9 mouse cellular contexts compared by ENCODE assay signal in genomic region chr5:125159804-125160405, GRCm38 (mm10). TPM values are rescaled to one million over a fixed set of nuclear protein-coding genes. Genes with fewer than 3 reads are reported as not detected.
DNase-seq lines count a peak whose midpoint lies in the region; ATAC-seq and TF ChIP-seq lines count a peak whose summit lies in the region.
"Had no signal": no experiment of that assay in that cellular context is flagged by ENCODE, and none has a peak within 500 bp of the region (broad histone marks: within the 10 kb centered on the region; RNA-seq: fewer than 3 reads in every experiment).

No protein-coding gene starts in this region.

- DNase-seq in heart, adult 2 months, result no peak
- DNase-seq in heart, postnatal 25 days (ENCODE audit: low spot score), result no peak
- no peak for DNase-seq in forebrain, postnatal 0 days
- no peak for DNase-seq in midbrain, embryonic 14.5 days
- DNase-seq in ovary, postnatal 36 days (ENCODE audit: low spot score), result no peak
- no peak for DNase-seq in ovary, postnatal 14 days (ENCODE audit: low spot score)
- DNase-seq: thymus, adult 18-20 months had no signal

- TF ChIP-seq EP300 in heart, adult 2 months (IDR thresholded peaks at IDR 0.05; ENCODE audit: insufficient read depth, low read depth, low read length), result no peak
- TF ChIP-seq EP300 in ES-Bruce4 (IDR thresholded peaks at IDR 0.05; ENCODE audit: insufficient read depth, low read depth, low read length), result no peak

- intact Hi-C loops in heart, adult 2 months (cut with DNase I), result loop anchor here (2.0 kb wide), 1 partner anchor 19 kb away; no protein-coding TSS in a partner anchor
- intact Hi-C loops in heart, postnatal 25 days (cut with DNase I), result loop anchor here (2.0 kb wide), 1 partner anchor 19 kb away; the partner anchor contains the start of gene Ncor2

- no peaks in the 10 kb centered on the region for H3K27me3 ChIP-seq in heart, adult 2 months (ENCODE audit: control insufficient read depth, insufficient read depth, low read length)
- H3K27me3 ChIP-seq in ES-Bruce4 (ENCODE audit: control insufficient read depth, insufficient read depth, low read length, poor library complexity, severe bottlenecking), result no peaks in the 10 kb centered on the region
- H3K27me3 ChIP-seq in forebrain, postnatal 0 days (ENCODE audit: insufficient read depth, low read length), result no peaks in the 10 kb centered on the region
- H3K27me3 ChIP-seq in midbrain, embryonic 14.5 days (ENCODE audit: control insufficient read depth, insufficient read depth, low read length), result no peaks in the 10 kb centered on the region

- H3K36me3 ChIP-seq in heart, adult 2 months (ENCODE audit: control insufficient read depth, insufficient read depth, low read length), result peaks cover 3% of the 10 kb centered on the region
- no peaks in the 10 kb centered on the region for H3K36me3 ChIP-seq in ES-Bruce4 (ENCODE audit: control insufficient read depth, insufficient read depth, low read length, poor library complexity, severe bottlenecking)
- H3K36me3 ChIP-seq in forebrain, postnatal 0 days (ENCODE audit: insufficient read depth), result no peaks in the 10 kb centered on the region
- no peaks in the 10 kb centered on the region for H3K36me3 ChIP-seq in midbrain, embryonic 14.5 days (ENCODE audit: control insufficient read depth, insufficient read depth, low read length)

- H3K4me1 ChIP-seq in heart, adult 2 months (ENCODE audit: control insufficient read depth, insufficient read depth, low read length), result peaks cover 47% of the 10 kb centered on the region
- peaks cover 30% of the 10 kb centered on the region for H3K4me1 ChIP-seq in ES-Bruce4 (ENCODE audit: control insufficient read depth, insufficient read depth, low read length)
- H3K4me1 ChIP-seq in forebrain, postnatal 0 days (ENCODE audit: insufficient read depth), result peaks cover 64% of the 10 kb centered on the region
- H3K4me1 ChIP-seq in midbrain, embryonic 14.5 days (ENCODE audit: control insufficient read depth, insufficient read depth, low read length), result peaks cover 87% of the 10 kb centered on the region

- no peak for TF ChIP-seq POLR2A in heart, adult 2 months (IDR thresholded peaks at IDR 0.05; ENCODE audit: insufficient read depth, low read depth, low read length)
- TF ChIP-seq POLR2A in ES-Bruce4 (IDR thresholded peaks at IDR 0.05; ENCODE audit: insufficient read depth, low read length), result no peak

- no peak overlapping the region for H3K4me3 ChIP-seq in heart, adult 2 months
- H3K4me3 ChIP-seq in ES-Bruce4 (ENCODE audit: low read depth, low read length), result peak overlapping the region; percentile 7
- no peak overlapping the region for H3K4me3 ChIP-seq in forebrain, postnatal 0 days (ENCODE audit: low read depth, low read length)
- H3K4me3 ChIP-seq in midbrain, embryonic 14.5 days (replicated peaks; ENCODE audit: low read depth, low read length), result no peak overlapping the region

- H3K27ac ChIP-seq in heart, adult 2 months, result peak overlapping the region; percentile 69
- H3K27ac ChIP-seq in ES-Bruce4 (ENCODE audit: insufficient read depth, low read length), result 0 out of 2 replicates have a peak overlapping the region, but pooled peaks have one; percentile 1
- H3K27ac ChIP-seq in forebrain, postnatal 0 days (ENCODE audit: low read depth, low read length), result peak overlapping the region; percentile 76
- peak overlapping the region; percentile 85 for H3K27ac ChIP-seq in midbrain, embryonic 14.5 days (replicated peaks; ENCODE audit: low read depth, low read length)

- H3K9me3 ChIP-seq in ES-Bruce4 (replicated peaks; ENCODE audit: control insufficient read depth, insufficient read depth, low read length, poor library complexity, severe bottlenecking), result no peaks in the 10 kb centered on the region
- no peaks in the 10 kb centered on the region for H3K9me3 ChIP-seq in forebrain, postnatal 0 days (ENCODE audit: low read length)
- no peaks in the 10 kb centered on the region for H3K9me3 ChIP-seq in midbrain, embryonic 14.5 days (ENCODE audit: control insufficient read depth, low read length)

- 65% methylated on average over 14 of the region's 14 CpGs for WGBS in heart, adult 2 months
- WGBS in forebrain, postnatal 0 days, result 31% methylated on average over 14 of the region's 14 CpGs
- WGBS in midbrain, embryonic 14.5 days, result 19% methylated on average over 14 of the region's 14 CpGs

- H3K4me2 ChIP-seq in forebrain, postnatal 0 days (ENCODE audit: low read depth), result no peak overlapping the region
- H3K4me2 ChIP-seq in midbrain, embryonic 14.5 days (ENCODE audit: low read length), result peak overlapping the region; percentile 40; the same call in 1 of the 2 replicates

- H3K9ac ChIP-seq in heart, adult 2 months (ENCODE audit: low read depth, low read length), result no peak overlapping the region
- H3K9ac ChIP-seq in ES-Bruce4 (ENCODE audit: low read depth, poor library complexity, severe bottlenecking), result peak overlapping the region; percentile 14; the same call in 1 of the 2 replicates
- no peak overlapping the region for H3K9ac ChIP-seq in forebrain, postnatal 0 days
- peak overlapping the region; percentile 54; the same call in 1 of the 2 replicates for H3K9ac ChIP-seq in midbrain, embryonic 14.5 days (replicated peaks; ENCODE audit: low read length)

- H3K79me2 ChIP-seq in heart, adult 2 months (replicated peaks; ENCODE audit: control insufficient read depth, insufficient read depth, low read length), result peaks cover 16% of the 10 kb centered on the region

- ATAC-seq in forebrain, postnatal 0 days, result no peak
- ATAC-seq in midbrain, embryonic 14.5 days (ENCODE audit: low FRiP score, low TSS enrichment), result peak; percentile 12; the same call in 1 of the 2 replicates
- no peak for ATAC-seq in activated CD4-positive, CD25-positive, alpha-beta regulatory T cell, adult 4 months

- no peak for TF ChIP-seq CTCF in heart, adult 2 months (IDR thresholded peaks at IDR 0.05)
- no peak for TF ChIP-seq CTCF in ES-Bruce4 (IDR thresholded peaks at IDR 0.05; ENCODE audit: low read depth, low read length)
- no peak for TF ChIP-seq CTCF in forebrain, postnatal 0 days (IDR thresholded peaks at IDR 0.05; ENCODE audit: low read depth)

RNA-seq across cellular contexts. Expression of gene Ncor2, which starts 19.1 kb away (rescaled TPM):
- total RNA-seq in heart, adult 2 months (2021), result 10 to 100 TPM; 73.5 to 77.5 TPM
- polyA plus RNA-seq in heart, adult 2 months (2012; rRNA removed), result 27.9 and 39.1 TPM in 2 replicates
- 10 to 100 TPM; 67.8 to 89.5 TPM for total RNA-seq in heart, postnatal 25 days (2021)
- polyA plus RNA-seq in ES-Bruce4 (2011; ENCODE audit: insufficient read depth, insufficient read length, low read depth, missing spikeins), result 57.5 and 62.9 TPM in 2 replicates
- total RNA-seq in forebrain, postnatal 0 days (2014; rRNA removed), result 12.7 and 13.4 TPM in 2 replicates
- polyA plus RNA-seq in forebrain, postnatal 0 days (2015; fragmentation: Nextera tagmentation; extraction: Ambion mirVana), result 11.6 and 16.8 TPM in 2 replicates
- polyA plus RNA-seq in midbrain, embryonic 14.5 days (2014; fragmentation: Nextera tagmentation; extraction: Ambion mirVana), result 23.7 and 24.0 TPM in 2 replicates
- 1 to 10 TPM; 2.9 to 8.0 TPM for polyA plus RNA-seq in activated CD4-positive, CD25-positive, alpha-beta regulatory T cell, adult 4 months (2017; shearing (Covaris generic))

Comparison
In these comparisons a context has a peak if more than half of its experiments do, and no peak if none do; other contexts are left out.
1. H3K27ac ChIP-seq: peak in every context shown above with its lines; median percentile 85 in midbrain, embryonic 14.5 days; 76 in forebrain, postnatal 0 days; 69 in heart, adult 2 months; 1 in ES-Bruce4.
2. H3K9ac ChIP-seq: peak in ES-Bruce4 (single experiment) and midbrain, embryonic 14.5 days (single experiment); none in heart, adult 2 months (single experiment) and forebrain, postnatal 0 days (single experiment).